Mouse (Mus musculus): ENCODE results near the gene Phlpp2. TPM values are rescaled to one million over a fixed set of nuclear protein-coding genes. Genes with fewer than 3 reads are reported as not detected.

Phlpp2 gene
- total RNA-seq, 2 experiments from 2014 or later: 4.0 to 4.7 TPM

- DNase-seq (ENCODE audit: low spot score): no peak
Observed at GRCm38 (mm10) chr8:109958036-109958655, 89.8 kb downstream of the Phlpp2 start.

GRCm38 (mm10) chr8:109959112-109959511, 90.8 kb downstream of the Phlpp2 start:
- intact Hi-C loops (cut with DNase I): no loop called here
- DNase-seq (ENCODE audit: low spot score): no peak

More at GRCm38 (mm10) chr8:109958036-109958655, 89.8 kb downstream of the Phlpp2 start:
- intact Hi-C loops (cut with DNase I): no loop called here

DNA sequence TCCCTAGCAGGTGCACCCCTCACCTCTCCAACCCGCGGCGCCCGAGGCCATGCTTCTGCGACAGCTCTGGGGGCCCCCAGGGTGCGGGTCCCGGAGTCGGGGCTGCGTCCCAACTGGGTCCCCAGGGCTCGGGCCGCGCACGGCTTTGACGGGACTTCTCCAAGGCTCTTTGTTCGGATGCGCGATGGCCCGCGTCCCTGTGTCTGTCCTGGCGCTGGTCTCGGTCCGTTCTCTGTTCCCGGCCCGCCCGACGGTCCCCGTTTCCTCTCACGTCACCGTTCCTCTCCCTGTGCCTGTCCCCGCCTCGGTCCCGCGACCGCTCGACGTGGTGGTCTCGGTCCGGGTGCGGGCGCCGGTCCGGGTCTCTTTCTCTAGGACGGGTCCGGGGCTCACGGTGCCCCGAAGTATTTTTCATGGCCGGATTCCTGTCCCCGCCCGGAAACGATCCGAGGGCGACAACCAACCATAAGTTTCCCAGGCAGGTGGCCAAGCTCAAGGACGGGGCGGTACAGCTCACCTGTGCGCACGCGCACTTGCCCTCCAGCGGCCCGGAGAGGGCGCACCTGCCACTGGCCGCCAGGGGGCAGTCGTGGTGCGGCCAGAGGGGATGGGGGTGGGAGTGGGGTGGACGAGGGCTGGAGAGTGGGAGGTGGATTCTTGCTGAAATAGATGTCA, 93.5 kb downstream of the Phlpp2 start, which contains the start of gene Marveld3:
Marveld3 (minus strand) TSS at position 511 of the 675 bp plus-strand sequence.
- no peak for DNase-seq (ENCODE audit: low spot score)
- intact Hi-C loops (cut with DNase I): no loop called here

DNA sequence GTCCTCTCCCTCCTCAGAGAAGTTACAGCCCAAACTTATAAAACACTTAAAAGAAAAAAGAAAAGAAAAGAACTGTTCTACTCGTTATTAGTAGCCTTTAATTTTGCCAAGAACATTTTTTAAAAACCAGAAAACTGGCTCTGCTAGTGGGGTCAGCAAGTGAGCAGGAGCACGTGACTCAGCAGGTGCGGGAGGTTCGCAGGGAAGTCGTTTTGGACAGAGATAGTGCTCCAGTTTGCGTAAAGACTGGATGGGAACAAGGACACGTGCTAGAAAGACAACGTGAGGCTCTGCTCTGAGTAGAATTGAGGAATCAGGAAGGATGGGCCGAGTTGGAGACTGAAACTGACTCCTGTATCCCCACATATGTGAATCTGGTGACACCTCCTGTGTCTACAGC, 94.6 kb downstream of the Phlpp2 start:
- intact Hi-C loops (cut with DNase I): no loop called here
- DNase-seq (ENCODE audit: low spot score): no peak

DNA sequence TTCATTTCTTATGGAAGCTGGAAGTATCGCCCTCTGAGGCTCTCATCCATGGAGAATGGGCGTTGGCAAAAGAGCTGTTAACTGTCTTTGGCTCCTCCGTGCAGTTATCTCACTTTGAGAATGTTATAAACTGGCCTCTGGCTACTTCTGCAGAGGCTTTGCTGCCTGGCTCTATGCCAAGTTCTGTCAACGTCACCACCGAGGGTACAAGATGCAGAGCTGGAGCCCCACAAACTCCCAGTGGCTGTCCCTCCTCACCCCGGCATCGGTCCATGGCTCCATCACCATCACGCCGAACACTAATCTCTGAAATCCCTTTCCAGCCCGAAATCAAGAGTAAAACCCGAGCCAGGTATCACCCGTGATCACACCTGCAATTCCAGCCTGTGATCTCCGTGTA, 95.1 kb downstream of the Phlpp2 start:
- DNase-seq (ENCODE audit: low spot score): no peak
- intact Hi-C loops (cut with DNase I): no loop called here

GRCm38 (mm10) chr8:109964106-109964505, 95.8 kb downstream of the Phlpp2 start:
- no peak for DNase-seq (ENCODE audit: low spot score)
- intact Hi-C loops (cut with DNase I): no loop called here

DNA sequence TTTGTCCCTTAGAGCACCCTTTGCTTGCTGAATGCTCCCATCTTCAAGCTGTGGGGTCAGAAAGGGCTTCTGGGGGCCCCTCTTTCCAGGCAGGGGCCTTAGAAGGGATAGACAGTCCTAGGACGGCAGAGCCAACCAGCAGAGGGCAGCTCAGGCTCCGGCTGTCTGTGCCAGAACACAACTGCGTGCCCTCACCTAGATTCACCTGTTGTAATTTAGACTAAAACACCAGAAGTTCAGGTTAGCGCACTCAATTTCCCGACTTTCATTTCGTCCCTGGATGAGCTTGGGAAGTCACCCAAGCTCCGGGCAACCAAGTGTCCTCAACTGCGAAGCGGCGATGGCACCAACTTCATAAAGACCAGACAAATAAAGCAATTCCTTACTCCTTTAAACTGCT, 100.5 kb downstream of the Phlpp2 start:
- no peak for DNase-seq (ENCODE audit: low spot score)
- intact Hi-C loops (cut with DNase I): no loop called here

DNA sequence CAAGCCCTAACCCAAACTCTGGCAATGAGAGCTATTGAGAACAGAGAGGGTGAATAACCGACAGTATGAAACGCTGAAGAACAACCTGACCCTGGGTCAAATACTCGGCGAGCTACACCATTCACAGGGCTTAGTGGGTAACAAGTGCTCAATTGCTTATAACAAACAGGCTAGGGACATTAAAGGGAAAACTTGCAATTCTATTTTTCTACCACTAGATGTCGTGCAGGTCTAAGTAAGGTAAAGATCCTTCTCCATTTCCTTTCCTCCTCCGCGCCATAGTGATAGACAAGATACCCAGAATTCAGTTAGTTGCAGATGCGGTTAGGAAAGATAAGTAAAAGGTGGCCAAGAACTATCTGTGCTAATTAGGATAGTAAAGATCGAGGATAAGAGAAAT, 102.0 kb downstream of the Phlpp2 start:
- DNase-seq (ENCODE audit: low spot score): no peak
- intact Hi-C loops (cut with DNase I): loop anchor here (1.0 kb wide), 1 partner anchor 101 kb away; no protein-coding TSS in a partner anchor

DNA sequence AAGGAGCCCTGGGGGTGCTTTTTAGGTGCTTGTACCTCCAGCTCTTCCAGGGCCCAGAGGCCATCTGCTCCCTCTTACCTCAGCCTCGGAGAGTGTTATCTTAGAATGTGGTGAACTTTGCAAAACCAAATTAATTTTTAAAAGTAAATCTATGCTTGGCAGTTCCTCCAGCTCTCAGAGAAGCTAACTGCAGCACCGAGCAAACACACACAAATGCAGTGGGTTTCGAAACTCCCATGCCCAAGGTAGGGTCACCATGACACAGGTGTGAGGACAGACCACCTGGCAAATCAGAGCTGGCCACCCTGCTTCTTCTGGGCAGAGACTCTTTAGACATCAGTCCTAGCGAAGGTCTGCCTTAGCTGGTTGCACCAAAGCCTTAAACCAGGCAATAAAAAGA, 104.6 kb downstream of the Phlpp2 start:
- DNase-seq (ENCODE audit: low spot score): no peak
- intact Hi-C loops (cut with DNase I): no loop called here

GRCm38 (mm10) chr8:109979339-109979738, 111.0 kb downstream of the Phlpp2 start:
- no peak for DNase-seq (ENCODE audit: low spot score)
- intact Hi-C loops (cut with DNase I): no loop called here

DNA sequence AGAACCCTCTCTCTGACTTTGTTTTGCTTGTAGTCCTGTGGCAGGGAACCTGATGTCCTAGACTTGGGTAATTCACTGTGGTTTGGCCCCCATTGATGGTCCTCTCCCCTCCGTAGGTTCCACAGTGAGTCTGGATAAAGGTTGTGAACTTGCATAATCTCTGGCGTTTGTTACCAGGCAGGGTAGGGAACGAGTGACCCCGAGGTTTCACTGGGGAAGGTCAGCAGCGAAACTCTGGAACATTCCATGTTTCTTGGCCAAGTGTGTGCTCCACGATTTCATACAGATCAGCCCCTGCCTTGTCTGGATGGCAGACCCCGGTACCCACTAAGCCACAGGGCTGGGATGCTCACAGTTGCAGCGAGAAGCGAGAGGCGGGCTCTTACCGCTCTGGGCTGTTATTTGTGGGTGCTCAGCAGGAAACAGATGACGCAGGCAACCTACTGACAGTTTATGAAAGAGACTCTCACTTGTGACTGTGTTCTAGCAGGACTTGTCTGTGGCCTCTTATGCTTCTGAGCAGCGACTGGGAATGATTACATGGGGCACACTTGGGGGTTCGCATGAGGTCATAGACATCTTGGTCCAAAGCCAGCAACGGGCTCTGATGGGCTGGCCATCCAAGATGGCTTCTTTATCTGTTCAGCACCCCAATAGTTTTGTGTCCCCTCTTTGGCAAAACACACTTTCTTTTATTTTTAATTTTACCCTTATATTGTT, 114.2 kb downstream of the Phlpp2 start:
- no peak for DNase-seq (ENCODE audit: low spot score)
- intact Hi-C loops (cut with DNase I): no loop called here

GRCm38 (mm10) chr8:109983944-109984343, 115.6 kb downstream of the Phlpp2 start:
- no peak for DNase-seq (ENCODE audit: low spot score)
- intact Hi-C loops (cut with DNase I): no loop called here

- intact Hi-C loops (cut with DNase I): no loop called here
Observed at GRCm38 (mm10) chr8:109986384-109986783, 118.0 kb downstream of the Phlpp2 start.

DNA sequence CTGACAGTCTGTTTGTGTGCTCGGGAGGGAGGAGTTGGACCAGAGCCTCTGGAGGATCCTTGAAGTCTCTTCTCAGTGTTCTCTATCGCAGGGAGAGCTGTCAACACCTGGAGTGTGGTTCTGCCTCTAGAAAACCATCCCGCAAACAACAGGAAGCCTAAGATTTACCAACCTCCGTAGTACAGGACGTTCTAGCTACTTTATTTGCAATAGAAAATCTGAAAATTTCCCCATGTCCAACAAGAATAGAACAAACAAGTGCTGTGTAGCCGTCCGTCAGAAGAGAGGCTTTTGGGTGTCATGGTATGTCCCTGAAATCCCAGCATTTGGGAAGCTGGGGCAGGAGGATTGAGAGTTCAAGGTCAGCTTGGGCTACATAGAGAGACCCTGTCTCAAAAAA, 119.4 kb downstream of the Phlpp2 start:
- no peak for DNase-seq (ENCODE audit: low spot score)
- intact Hi-C loops (cut with DNase I): no loop called here

More at GRCm38 (mm10) chr8:109986384-109986783, 118.0 kb downstream of the Phlpp2 start:
- DNase-seq (ENCODE audit: low spot score): no peak

DNA sequence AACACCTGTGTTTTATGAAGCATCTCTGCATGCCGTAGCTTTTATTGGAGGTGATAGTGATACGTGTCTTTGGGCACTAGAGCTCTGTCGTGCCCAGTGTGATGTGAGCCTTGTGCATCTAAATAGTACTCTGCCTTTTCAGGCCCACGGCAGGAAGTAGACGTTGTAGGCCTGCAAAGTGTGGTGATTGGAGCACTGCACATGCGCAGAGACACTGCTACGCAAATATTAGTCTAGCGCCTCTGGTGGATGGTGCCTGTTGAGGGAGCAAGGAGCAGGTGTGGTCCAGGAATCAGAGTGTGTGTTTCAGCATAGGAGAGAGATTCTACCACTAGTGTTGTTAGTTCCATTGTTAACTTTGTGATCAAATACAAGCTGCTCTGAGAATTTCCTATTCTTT, 120.8 kb downstream of the Phlpp2 start:
- intact Hi-C loops (cut with DNase I): no loop called here
- no peak for DNase-seq (ENCODE audit: low spot score)

DNA sequence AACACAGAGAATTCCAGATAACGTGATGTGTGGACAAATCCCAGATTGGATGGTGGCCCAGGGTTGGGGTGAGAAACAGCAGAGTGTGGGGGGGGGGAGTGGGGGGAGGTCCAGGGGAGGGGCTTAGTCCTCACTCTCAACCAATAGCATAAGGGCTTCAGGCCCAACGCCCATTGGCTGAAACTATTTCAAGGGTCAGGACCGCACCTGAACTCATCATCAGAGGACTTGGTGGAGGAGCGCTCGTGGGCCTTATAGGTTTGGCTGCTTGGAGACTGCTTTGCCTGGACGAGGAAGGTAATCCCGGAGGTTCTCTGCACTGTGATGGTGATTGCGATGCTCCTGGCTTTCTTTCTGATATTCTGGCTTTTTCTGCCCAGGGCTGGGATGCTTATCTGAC, 121.9 kb downstream of the Phlpp2 start, which contains the start of gene Tat:
Tat (plus strand) TSS at position 214 of the 400 bp plus-strand sequence.
- intact Hi-C loops (cut with DNase I): no loop called here
- no peak for DNase-seq (ENCODE audit: low spot score)

DNA sequence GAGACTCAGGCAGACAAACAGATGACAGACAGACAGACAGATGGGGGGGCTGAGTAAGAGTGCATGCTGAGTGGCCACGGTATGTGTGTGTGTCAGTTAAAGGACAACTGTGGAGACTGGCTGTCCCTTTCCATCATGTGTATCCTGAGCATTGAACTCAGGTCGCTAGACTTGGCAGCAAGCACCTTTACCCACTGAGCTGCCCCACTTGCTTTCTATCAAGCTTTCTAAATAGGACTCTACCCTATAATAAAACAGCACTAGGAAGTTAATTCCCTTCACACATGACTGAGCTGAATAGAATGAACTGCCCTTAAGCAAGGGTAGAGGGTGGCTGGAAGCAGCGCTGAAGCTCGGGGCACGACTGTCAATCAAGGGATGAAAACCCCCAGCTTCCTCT, 123.8 kb downstream of the Phlpp2 start:
- intact Hi-C loops (cut with DNase I): no loop called here
- DNase-seq (ENCODE audit: low spot score): no peak

GRCm38 (mm10) chr8:109992951-109993350, 124.6 kb downstream of the Phlpp2 start:
- no peak for DNase-seq (ENCODE audit: low spot score)
- intact Hi-C loops (cut with DNase I): no loop called here
